Mouse (Mus musculus) lung, postnatal 36 days (tissue): Measurements from ENCODE around the gene Tas1r1.
A peak's percentile ranks its signal among the peaks of the same experiment; 100 is the strongest.
"Not testable (repeated sequence)": the region's sequence is repeated elsewhere in the genome, so short reads cannot be mapped to it uniquely, and the experiment has no call there.

ENCODE experiments used
- DNase-seq: peaks from one replicate; pipeline ENCODE4 v3.0.0; 2022; ENCODE audit warnings: mixed read lengths

Gene Tas1r1

GRCm38 (mm10) chr4:152041924-152042641 is 3.7 kb upstream of the Tas1r1 start:
- no peak for DNase-seq

GRCm38 (mm10) chr4:152039831-152040310 is 1.5 kb upstream of the Tas1r1 start:
- DNase-seq = no peak

GRCm38 (mm10) chr4:152038985-152039830 is 840 bp upstream of the Tas1r1 start, which contains the start of gene Nol9:
Nol9 (plus strand) TSS chr4:152039321.
- DNase-seq = peak; percentile 94

- DNase-seq = not testable (repeated sequence)
Observed at GRCm38 (mm10) chr4:152036464-152036863, 1.9 kb downstream of the Tas1r1 start.

- DNase-seq = no peak
Observed at GRCm38 (mm10) chr4:152032922-152033321, 5.4 kb downstream of the Tas1r1 start.

GRCm38 (mm10) chr4:152029997-152030396 is 8.4 kb downstream of the Tas1r1 start:
- peak; percentile 57 for DNase-seq

GRCm38 (mm10) chr4:152029087-152029486 is 9.3 kb downstream of the Tas1r1 start:
- DNase-seq = peak; percentile 35

GRCm38 (mm10) chr4:152028456-152028855 is 9.9 kb downstream of the Tas1r1 start:
- DNase-seq = no peak

- DNase-seq = peak; percentile 99
Observed at GRCm38 (mm10) chr4:152027524-152027923, 10.8 kb downstream of the Tas1r1 start, which contains the start of gene Zbtb48. Zbtb48 (minus strand) TSS chr4:152027671.

GRCm38 (mm10) chr4:152026751-152027508 is 11.4 kb downstream of the Tas1r1 start:
- DNase-seq = peak; percentile 25

GRCm38 (mm10) chr4:152024525-152024924 is 13.8 kb downstream of the Tas1r1 start:
- peak; percentile 40 for DNase-seq

- DNase-seq = no peak
Observed at GRCm38 (mm10) chr4:152022506-152022905, 15.9 kb downstream of the Tas1r1 start.

GRCm38 (mm10) chr4:152021568-152022097 is 16.7 kb downstream of the Tas1r1 start:
- DNase-seq = no peak

GRCm38 (mm10) chr4:152020024-152020423 is 18.3 kb downstream of the Tas1r1 start:
- DNase-seq = no peak

GRCm38 (mm10) chr4:152019073-152019472 is 19.3 kb downstream of the Tas1r1 start:
- no peak for DNase-seq

- DNase-seq = peak; percentile 35
Observed at GRCm38 (mm10) chr4:152013036-152013813, 25.1 kb downstream of the Tas1r1 start.

GRCm38 (mm10) chr4:152012109-152012508 is 26.3 kb downstream of the Tas1r1 start:
- DNase-seq = no peak

GRCm38 (mm10) chr4:152011171-152011760 is 27.1 kb downstream of the Tas1r1 start:
- peak; percentile 66 for DNase-seq

GRCm38 (mm10) chr4:152010707-152011134 is 27.6 kb downstream of the Tas1r1 start:
- DNase-seq = no peak

GRCm38 (mm10) chr4:152010091-152010706 is 28.2 kb downstream of the Tas1r1 start:
- DNase-seq = peak; percentile 78
